Mouse (Mus musculus) brain, embryonic 18.5 days (tissue): ENCODE measurements around the gene Rnf126.
A peak's percentile ranks its signal among the peaks of the same experiment; 100 is the strongest.

Experiments
- DNase-seq: peaks from one replicate; pipeline ENCODE4 v3.0.0-alpha.2; 2012; ENCODE audit warnings: low read depth, low spot score

Rnf126 gene

DNA sequence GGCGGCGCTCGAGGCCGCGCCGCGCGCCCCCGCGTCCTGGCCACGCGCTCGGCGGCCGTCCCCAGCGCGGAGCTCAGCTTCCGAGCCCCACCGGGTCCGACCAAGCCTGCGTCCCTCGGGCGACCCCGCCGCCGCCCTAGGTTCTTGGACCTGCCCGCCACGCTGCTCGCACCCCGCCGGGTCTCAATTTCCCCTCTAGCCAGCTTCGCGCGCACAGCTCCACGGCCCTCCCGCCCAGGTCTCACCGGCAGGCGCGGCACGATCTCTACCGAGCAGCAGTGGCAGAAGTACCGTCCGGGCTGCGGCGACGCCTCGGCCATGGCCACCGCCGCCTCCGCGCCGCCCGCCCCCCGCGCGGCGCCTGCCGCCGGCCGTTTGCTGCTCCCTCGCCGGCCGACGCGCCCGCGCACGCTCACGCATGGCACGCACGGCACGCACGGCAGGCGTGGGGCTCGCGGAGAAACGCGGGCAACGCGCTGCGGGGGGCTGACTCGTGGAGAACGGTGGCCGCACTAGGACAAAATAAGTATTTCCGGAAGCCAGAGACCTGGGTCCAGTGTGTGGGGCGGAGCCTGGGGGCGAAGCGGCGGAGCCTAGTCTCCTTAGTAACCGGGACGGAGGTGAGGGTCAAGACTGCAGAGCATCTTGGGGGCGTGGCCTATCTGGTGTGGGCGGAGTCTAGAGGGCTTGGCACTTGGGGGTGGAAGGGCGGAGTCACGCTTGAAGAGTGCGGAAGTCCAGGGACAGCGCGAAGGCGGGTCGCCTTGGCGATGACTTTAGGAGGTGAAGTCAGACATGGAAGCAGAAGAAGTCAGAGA, at the start of gene Rnf126:
Rnf126 (minus strand) TSS at position 445 of the 818 bp plus-strand sequence.
- peak; percentile 91 for DNase-seq

DNA sequence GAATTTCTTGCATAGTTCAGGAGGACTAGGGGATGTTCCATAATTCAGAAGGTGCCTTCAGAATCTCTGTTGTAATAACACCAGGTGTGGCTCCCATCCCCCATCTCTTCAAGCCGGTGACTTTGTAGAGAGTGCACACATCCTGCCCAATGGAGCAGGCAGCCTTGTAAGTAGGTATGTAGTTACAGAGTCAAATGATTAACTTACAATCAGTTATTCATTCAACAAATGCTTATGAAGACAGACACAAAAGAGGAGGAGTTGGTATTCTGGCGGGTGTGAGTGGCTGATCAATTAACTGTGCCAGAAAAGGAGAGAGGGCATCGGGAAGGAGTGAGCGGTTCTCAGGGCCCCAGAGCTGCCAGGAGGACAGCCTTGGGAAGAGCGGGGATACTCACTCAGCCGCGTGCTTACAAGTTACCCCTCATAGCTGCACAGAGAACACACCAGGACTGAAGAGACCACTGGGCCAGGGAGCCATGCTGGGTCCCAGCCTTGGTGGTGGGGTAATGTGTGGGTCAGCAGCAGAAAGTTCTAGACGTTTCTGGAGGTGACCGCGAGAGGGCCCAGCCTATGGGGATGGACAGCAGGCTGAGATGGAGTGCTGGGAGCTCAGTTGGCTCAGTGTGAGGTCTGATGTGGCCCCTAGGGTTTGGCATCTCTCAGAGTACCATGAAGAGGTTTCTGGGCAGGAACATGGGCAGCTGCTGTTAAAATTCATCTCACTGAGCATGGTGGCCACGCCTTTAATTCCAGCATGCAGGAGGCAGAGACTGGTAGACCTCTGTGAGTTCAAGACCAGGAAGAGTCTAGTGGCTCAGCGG, 49.1 kb upstream of the Rnf126 start:
- DNase-seq: no peak

DNA sequence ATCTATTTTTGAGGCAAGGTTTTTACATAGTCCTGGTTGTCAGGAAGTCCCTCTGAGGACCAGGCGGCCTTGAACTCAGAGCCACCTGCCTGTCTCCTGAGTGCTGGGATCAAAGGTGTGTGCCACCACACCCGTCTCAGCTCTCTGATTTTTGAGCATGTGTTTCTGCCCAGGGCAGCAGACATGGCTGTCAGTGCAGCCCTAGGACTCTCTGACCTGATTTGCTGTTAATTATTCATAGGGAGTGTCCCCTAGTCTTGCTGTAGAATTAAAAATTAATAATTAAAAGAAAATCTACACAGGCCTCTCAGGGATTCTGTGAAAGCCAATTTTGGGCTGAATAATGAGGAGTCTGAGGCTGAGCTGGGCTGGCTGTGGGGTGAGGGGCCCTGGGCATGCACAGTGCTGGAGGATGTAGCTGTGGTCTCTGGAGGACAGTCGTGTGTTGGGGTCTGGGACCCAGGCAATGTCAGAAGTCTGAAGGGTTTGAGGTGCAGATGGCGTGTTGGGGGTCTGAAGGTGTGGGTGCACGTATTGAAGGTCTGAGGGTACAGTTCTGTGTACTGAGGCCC, 47.6 kb upstream of the Rnf126 start:
- DNase-seq: no peak

DNA sequence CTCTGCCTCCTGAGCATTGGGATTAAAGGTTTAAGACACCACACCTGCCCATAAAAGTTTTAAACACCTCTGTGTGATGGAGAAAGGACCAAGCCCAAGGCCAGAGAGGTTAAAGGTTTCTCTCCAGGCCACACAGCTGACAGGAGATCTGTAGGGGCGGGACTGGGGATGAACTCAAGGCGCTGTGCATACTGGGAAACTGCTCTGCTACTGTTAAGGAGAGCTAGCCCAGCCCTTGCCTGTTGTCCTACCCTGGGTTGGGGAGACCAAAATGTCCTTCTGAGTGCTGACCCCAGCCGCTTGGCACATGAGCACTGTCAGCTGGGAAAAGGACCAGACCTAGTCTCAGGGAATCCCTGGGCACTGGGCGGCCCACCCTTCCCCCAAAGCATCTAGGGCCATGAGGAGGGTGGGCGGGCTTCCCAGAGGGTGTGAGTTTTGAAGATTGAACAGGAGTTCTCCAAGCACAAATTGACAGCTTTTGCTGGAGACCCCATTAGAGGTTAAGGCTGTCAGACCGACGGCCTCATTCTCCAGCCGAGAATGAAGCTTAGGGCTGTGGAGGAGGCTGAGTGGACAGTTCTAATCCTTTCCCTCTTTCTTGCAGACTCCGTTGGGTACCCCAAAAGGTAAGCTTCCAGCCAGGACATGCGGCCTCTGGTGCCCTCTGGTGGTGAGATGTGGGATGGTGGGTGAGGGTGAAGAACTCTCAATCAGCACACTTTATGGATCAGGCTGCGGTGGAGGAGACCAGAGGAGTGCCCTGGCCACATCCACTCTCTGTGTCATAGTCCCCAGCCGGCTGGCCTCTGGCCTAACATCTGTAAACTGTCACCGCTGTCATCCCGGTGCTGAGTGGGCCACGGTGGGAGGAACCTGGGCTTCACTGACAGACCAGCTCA, 45.2 kb upstream of the Rnf126 start:
- DNase-seq: no peak

DNA sequence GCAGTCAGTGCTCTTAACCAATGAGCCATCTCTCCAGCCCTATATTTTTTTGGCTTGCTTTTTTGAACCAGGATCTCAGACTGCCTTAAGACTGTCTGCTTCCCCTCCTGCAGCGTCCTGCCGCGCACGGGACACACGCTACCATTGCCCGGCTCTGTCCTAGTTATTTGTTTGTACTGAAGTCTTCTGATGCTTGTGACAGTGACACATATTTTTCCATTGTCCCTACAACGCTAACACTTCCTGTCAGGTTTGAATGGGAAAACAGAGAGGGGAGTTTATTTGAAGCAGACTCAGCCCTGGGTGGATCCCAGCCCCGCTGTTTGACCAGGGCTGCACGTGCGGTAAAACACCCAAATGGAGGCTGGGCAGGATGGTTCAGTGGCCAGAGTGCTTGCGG, 42.0 kb upstream of the Rnf126 start:
- no peak for DNase-seq

DNA sequence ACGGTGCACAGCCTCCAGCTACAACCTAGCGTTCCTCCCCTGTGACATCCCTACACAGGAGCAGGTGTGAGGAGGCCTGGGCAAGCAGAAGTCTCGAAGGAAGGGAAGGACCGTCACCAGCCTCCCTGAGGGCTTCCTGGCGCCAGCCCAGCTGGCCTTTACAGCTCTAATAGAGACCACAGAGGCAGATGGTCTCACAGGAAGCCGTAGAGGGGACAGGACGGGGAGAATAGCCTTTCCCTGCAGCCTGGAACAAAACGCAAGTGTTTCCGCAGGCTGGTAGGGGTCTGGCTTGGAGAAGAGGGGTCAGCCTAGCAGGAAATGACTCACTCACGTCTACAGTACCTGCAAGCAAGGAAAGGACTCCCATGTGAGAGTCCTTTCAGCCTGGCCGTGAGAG, 41.1 kb upstream of the Rnf126 start:
- no peak for DNase-seq

DNA sequence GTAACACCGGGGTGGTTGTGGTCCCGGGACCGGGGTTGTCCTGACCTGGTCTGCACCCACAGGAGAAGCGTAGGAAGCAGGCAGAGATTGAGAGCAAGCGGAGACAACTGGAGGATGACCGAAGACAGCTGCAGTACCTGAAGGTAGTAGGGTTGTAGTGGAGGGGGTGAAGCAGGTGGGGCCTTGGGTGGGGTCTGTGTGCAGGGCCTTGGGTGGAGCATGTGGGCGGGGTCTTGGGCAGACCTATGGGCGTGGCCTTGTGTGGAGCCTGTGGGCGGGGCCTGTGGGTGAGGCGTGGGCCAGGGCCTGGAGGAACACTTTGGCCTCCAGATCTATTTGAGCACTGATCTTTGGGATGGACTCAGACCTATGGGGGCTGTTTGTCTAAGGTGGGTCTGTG, 40.2 kb upstream of the Rnf126 start:
- DNase-seq: no peak

DNA sequence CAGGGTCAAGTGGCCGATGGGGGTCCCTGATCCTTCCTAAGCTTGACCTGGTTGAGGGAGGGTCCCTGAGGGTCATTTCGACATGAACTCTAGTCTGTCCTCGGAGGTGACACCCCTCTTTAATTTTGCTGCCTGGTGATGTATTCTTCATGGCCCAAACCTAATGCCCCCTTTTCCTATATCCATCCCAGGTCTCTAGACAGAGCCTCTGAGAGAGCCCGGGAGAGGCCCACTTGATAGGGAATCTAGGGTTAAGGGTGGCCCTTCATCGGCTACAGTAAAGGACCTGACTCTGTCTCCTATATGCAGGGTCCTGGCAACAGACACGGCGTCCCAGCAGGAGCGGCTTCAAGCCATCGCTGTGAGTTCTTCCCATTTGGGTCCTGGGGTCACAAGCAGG, 39.6 kb upstream of the Rnf126 start:
- no peak for DNase-seq

DNA sequence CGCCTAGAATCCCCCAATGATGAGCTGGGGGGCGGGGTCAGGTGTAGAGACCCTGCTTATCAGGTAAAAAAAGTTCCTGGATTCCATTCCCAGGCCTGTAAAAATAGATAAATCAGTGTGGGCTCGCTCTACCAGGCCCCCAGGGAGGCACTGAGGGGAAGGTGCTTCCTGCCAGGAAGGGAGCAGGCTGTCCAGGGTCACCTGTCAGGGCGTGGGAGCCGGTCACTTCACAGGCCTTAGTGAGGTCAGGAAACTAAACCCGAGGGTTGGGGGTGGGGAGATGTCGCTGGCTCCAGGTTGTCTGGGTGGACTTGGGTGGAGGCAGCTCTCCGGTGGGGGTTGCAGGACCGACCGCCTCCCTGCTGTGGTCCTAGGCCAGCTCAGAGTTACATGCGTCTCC, 38.9 kb upstream of the Rnf126 start:
- no peak for DNase-seq

DNA sequence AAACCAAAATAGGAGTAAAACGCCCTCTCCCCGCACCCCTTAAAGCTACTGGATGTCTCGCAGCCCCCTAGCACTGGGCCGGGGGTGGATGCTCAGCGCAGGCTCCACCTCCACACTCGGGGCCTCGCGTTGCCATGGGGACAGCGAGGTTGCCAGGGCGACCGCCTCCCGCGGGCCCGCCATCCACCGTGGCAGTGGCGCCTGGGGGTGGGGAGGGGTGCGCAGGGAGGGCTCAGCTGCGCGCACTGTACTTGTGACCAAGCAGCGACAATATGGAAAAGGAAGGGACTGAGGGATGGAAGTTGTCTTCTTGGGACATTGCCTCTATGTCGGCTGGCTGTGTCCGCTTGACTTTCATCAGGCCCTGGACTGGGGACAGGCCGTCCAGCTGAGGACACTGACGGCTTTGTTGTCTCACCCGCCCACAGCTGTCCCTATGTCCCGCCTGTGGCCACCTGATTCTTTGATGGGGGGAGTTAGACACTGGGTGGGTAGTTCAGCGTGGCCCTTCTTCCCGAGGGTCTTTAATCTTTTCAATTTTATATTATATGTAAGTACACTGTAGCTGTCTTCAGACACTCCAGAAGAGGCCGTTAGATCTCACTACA, 37.1 kb upstream of the Rnf126 start:
- peak; percentile 72 for DNase-seq

DNA sequence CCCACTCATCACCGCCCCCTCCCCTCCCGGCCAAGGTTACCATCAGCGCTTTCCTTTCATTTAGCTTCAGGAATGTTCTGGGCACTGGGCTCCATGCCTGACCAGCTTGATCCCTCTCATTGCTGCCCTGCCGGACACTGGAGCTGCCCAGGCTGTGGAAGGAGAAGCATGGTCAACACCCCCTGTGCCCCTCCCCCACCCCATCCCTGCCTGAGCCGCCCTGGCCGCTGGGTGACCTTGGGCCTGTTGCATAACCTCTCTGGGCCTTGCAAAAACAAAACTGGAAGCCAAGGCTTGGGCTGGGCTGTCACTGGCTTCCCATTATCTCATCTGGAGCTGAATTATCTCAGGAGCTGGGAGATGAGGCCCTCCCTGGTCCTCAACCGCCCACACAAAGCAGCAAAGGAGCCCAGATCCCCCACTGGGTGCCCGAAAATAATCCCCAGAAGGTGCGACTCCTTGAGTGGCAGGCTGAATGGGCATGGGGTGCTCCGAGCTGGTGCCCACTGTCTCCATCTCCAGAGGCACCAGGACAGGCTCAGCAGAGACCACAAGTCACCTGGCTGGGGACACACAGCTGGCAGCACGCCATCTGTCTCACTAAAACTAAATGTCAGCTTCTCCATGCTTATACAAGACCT, 35.7 kb upstream of the Rnf126 start:
- DNase-seq: no peak

DNA sequence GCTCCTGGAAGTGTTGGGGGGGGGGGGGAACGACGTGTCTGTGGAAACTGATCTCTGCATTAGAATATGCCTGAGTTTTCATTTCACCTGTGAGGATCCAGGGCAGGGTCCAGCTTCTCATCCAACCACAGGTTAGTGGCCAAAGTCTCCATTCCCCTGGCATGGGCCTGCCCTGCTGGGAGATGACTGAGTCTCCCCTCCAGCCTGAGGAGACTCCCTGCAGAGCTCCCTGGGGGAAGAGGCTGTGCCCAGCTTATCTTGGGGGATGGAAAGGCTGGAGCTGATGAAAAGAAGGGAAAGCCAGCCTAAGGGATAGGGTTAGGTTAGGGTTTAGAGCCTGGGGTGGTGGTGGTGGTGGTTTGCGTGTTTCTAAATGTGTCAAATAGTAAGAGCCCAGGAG, 35.1 kb upstream of the Rnf126 start:
- DNase-seq: no peak

DNA sequence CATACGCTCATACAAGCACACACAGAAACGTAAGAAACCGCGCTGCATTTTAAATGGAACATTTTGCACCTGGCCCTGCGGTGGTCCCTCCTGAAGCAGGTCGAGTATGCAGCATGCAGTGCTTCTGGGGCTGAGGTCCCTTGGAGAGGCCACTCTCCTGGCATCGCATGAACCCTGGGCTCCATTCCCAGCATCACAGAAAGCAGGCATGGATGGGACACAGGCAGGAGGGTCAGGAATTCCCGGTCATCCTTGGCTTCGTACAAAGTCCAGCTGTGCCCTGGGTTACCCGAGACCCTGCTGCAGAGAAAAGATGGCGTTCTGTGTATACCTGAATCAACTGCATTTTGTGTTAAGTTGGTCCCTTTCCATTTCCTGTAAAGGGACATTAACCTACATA, 33.8 kb upstream of the Rnf126 start:
- DNase-seq: no peak

DNA sequence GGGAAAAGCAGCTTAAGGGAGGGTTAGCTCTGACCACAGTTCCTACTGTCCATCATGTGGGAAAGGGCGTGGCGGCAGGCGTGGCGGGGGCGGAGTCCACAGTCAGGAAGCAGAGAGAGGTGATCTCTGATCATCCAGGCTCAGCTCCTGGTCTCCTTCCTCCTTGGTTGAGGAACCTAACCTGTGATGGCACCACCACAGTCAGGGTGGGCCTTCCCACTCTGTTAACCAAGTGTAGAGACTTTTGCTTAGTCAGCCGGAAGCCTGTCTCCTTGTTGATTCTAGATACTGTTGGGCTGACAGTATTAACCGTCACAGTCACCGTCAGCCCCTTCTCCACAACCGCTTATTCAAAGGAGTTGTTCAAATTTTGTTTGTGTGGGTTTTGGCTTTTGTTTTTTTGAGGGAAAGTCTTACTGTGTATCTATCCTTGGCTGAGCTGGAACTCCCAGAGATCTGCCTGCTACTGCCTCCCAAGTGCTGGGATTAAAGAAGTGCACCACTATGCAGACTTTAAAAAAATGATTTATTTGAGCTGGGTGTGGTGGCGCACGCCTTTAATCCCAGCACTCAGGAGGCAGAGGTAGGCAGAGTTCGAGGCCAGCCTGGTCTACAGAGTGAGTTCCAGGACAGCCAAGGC, 31.7 kb upstream of the Rnf126 start:
- no peak for DNase-seq

DNA sequence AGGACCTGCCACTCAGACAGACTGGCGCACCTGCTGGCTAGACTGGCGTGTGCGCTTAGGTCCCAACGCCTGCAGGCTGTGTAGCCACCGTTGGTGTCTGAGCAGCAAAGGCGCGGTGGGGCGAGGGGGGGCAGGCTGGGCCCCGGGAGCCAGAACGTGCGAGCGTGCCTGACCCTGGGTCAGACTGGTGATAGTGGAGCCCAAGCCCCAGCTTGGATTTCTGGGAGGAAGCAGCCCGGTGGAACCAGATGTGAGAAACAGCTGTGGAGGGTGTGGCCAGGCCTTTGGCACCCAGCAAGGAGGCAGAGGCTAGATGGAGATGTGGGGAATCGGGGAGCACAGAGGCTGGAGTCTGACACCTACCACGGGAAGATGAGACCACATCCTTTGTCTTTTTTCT, 30.6 kb upstream of the Rnf126 start:
- no peak for DNase-seq

DNA sequence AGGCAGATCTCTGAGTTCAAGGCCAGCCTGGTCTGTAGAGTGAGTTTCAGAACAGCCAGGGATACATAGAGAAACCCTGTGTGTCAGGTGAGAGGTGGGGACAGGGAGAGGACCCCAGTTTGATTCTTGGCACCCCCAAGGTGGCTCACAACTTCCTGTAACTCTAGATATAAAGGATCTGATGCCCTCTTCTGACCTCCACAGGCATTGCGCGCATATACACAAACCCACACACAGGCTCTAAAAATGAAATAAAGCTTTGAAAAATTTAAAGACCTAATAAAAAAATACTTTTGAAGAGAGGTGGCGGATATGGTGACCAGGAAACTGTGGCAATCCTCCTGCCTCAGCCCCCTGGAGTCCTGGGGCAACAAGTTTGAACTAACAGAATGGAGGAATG, 29.2 kb upstream of the Rnf126 start:
- DNase-seq: no peak

DNA sequence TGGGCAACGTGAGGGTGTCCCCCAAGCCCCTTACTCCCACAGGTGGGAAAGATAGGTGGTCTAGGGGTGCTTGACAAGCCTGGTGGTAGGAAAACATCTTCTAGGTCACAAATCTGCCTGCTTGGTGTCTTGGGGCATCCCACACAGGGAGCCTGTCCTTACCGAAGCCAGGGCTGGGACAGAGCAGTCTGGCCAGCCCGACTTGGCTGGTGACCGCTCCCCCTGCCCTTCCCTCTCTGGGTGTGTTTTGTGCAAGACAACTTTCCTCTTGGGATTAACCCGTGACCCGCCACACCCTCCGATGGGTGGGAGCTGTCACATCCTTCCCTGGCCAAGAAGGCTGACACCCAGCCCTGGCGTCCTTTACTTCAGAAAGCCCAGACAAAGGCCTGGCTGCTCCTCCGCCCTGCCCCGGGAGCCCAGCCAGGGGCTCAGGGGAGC, 27.8 kb upstream of the Rnf126 start:
- no peak for DNase-seq

DNA sequence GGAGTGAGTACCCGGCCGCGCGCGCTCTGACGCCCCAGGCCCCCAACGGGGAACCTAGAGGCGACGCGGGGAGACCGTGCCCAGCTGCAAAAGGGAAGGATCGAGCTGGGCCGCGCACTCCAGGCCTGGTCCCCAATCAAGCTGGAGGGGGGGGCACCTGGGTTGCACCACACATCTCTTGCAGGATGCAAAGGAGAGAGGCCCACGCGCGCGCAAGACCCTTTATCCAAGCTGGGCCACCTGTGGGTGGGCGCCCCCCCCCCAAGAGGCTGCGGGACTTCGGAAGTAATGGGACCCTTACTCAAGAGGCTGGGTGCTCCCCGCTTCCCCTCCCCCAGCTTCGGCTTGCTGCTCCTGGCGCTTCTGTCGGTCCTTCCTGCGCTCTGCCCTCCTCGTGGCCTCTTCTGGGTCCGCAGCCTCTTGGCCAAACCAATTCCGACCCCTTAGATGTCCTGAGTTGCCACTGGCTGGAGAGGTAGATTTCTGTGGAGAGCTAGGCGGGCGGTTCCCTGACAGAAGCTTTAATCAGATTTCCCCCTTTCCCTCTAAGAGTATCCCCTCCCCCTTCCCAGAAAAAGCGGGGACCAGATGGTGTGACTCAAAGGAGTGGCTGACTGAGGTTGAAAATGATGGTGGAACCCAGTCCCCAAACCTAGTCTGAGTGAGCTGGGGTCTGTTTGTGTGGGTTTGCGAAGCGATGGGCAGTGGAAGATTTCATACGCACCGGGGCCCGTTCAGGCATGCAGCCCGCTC, 27.2 kb upstream of the Rnf126 start:
- no peak for DNase-seq

DNA sequence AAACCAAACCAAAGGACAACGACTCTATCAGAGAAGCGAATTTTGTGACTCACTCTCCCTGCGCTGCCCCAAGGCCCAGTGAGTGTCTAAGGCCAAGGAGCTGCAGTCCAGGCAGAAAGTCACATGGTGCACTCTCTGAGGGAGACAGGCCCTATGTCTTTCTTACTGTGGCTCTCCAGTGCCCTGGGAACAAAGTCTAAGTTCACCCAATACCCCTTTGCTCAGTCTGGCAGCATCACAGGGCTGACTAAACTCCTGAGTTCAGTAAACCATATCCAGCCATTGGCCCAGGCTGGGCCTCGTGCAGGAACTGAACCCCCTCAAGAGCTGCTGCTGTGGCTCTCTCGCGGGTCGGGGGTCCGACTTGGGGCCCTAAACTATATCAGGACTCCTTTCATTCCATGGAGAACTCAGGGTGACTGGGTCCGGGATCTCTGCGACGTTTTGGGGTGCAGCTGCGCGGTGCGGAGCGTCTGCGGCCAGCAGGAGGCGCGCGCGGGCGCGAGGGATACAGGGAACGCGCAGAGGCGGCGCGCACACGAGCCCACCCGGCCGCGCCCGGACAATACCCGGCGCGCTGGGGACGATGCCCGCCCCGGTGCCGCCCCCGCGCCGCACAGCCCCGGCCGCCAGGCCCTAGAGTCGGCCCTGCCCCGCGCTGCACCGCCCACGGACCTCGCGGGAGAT, 26.4 kb upstream of the Rnf126 start, which contains the start of gene Palm:
Palm (plus strand) TSS at position 522 of the 687 bp plus-strand sequence.
- DNase-seq: no peak
